Mouse (Mus musculus) gastrocnemius, postnatal 4 days (tissue): Measurements from ENCODE around the gene E130218I03Rik. TPM values are rescaled to one million over a fixed set of nuclear protein-coding genes. Genes with fewer than 3 reads are reported as not detected.
A peak's percentile ranks its signal among the peaks of the same experiment; 100 is the strongest.

Experiments used
- DNase-seq, 2 experiments: peaks; one replicate each; pipeline ENCODE4 v3.0.0; 2021 to 2022; ENCODE audit warnings: low spot score in 2 of 2, mixed read lengths in 2 of 2
- long read RNA-seq, 2 experiments: library from polyadenylated mRNA; stranded (forward); transcript quantifications; one replicate each; pipeline ENCODE4 v2.0.0; 2021
- total RNA-seq, 2 experiments: library from RNA; stranded (reverse); gene quantifications; 2 replicates each; pipeline ENCODE4 v1.2.3; 2021

E130218I03Rik gene
- total RNA-seq = not detected
- long read RNA-seq, experiment 1 = 0 reads
- long read RNA-seq, experiment 2 = 0 reads

DNA sequence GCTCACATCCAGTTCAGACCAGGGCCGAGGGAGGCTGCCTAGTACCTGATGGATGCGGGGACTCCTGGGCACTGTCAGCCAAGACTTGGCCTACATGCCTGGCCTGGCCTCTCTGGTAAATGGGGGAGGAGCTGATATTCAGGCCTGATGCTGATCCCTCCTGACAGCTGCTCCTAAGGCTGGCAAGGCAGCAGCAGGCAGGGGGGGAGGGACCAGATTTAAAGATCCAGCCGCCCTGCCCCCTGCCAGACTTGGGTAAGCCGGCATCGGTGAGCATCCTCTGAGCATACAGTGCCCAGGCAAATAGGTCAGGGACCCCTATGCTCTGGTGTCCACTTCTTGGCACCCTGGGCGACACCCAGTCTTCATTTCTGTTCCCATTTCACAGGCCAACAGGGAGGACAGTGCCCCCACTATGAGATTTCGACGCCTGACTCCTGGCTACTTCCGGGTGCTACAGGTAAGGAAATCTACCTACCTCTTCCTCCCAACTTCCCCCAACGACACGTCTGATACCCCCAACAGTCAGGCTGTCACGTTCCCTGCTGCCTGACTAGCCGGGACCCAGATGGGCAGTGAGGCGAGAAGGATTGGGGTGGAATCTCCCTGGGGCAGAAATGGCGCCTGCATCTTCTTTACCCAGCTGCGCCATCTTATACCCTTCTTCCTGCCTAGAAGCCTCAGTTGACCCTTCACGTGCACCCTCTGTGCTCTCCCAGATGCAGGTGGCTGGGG is at the start of gene E130218I03Rik:
E130218I03Rik (plus strand) TSS at position 147 of the 735 bp plus-strand sequence.
- no peak for DNase-seq

GRCm38 (mm10) chr4:134199371-134199770 is 44.1 kb upstream of the E130218I03Rik start:
- DNase-seq = no peak

GRCm38 (mm10) chr4:134202904-134203303 is 40.6 kb upstream of the E130218I03Rik start, which contains the start of gene Gm7534:
Gene Gm7534 (minus strand): TSS chr4:134203004.
- DNase-seq = no peak

- no peak for DNase-seq
Measured at GRCm38 (mm10) chr4:134203340-134203896, 40.0 kb upstream of the E130218I03Rik start.

GRCm38 (mm10) chr4:134206488-134207053 is 36.9 kb upstream of the E130218I03Rik start:
- no peak for DNase-seq

DNA sequence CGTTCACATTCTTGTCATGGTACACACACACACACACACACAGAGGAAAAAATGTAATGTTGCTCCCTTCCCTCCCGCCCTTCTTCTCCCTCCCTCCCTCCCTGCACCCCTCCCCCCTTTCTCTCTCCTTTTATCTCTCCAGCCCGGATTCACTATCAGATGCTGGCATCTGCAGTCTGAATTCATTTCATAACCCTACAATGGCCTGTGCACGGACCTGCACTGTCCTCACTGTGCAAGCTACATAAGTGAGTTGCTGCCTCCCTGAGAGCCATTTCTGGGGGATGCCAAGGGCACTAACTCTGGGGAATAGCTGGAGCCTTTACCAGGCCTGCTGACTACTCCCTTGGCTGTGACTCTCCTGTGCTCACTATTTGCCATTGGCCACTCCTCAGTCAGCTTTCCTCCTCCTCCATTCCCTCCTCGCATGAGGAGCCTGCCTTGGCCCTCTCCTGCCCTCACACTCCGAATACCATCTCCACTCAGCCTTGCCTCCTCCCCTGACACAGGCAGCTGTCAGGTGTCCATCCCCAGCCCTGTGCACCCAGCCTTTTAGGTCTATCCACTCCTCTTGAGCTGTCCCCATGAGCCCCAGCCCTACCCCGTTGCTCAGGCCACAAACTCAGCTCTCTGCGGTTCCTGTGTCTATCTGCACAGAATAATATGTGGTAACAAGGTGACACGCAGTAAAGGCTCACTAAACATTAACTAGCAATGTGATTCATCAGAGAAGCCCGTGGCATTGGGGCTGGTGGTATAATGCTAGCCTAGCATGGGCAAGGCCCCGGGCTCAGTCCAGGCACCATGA is 20.5 kb upstream of the E130218I03Rik start:
- DNase-seq = no peak

DNA sequence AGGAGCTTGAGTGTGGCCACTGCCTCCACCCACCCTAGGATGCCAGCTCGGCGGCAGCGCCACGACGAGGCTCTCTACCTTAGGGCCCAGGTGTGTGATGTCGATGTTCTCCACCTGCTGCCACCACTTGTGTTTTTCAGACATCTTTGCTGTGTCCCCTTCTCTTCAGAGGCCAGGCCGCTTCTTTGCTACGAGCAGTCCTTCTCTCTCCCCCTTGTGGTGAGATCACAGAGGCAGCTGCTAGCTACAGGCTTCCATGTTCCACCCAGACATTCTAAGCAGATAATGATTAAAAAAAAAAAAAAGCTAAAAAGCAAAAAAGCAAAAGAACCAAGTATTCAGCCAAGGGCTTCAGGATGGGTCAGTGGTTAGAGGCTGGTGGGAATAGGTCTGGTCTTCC is 16.3 kb upstream of the E130218I03Rik start, which contains the start of gene Catsper4:
Catsper4 (minus strand) TSS at position 190 of the 400 bp plus-strand sequence.
- DNase-seq = no peak

DNA sequence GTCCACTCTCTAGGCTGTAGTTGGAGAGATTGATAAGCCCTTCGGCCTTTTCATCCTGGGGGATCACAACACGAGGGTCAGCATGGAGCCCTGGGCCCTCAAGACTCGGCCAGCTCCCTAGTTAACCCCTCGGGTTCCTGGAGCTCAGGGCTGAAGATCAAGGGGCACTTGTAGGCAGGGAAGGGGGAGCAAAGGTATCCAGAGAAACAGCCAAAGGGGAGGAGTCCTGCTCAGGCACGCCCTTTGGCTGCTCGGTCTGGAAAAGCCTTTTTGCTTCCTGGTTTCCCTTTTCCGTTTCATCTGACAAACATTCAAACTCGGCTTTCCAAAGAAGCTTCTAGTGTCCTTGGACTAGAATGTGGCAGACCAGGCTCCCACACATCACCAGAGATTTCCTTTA is 13.0 kb upstream of the E130218I03Rik start:
- no peak for DNase-seq

DNA sequence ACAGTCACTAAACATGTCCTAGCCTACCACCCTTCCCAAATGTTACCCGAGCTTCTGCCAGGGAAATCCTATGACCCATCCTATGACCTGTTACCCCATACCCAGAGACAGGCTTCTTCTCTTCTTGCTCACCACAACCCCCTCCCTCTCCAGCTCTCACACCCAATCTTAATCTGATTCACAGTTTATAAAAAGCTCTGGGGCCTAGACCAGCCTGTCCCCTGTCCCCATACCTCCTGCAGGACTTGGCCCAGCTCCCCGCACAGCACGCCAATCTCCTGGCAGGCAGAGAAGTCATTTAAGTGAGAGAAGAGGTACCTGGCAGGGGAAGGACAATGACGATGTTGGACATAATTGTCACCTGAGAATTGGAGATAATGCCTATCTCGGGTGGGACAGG is 8.6 kb upstream of the E130218I03Rik start:
- no peak for DNase-seq

DNA sequence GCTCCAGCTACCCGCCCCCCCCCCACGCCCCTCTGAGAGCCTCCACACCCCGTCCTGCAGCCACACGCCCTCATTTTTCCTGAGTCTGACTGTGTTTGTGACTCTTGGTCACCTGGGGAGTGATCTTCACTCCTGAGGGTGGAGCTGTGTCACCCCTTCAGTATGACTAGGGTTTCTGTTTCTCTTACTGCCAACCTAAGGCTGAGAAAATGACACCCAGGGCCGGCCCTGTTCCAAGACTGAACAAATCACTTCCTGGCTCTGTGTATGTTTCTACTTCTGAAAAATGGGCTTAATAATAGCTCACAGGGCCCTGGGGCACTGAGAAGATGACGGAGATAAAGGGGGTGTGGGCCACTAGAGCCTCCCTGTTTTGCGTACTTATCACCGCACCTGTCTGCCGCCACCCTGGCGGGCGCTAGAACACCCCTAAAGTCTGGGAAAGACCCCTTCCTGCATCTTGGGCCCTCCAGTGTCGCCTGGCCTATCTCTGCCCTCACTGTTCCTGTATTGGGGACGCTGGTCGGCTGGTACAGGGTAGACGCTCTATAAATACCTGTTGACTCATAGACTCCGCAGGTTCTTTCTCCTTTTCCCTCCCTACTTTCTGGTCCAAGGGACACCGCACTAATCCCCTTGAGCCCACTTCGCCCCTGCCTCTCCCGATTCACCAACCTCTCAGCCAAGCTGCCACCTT is 5.7 kb upstream of the E130218I03Rik start:
- DNase-seq = no peak

- peak; percentile 35 to 65 for DNase-seq
Measured at GRCm38 (mm10) chr4:134238279-134238651, 5.2 kb upstream of the E130218I03Rik start, which contains the start of gene Cnksr1. Gene Cnksr1 (minus strand): TSS chr4:134238399.

DNA sequence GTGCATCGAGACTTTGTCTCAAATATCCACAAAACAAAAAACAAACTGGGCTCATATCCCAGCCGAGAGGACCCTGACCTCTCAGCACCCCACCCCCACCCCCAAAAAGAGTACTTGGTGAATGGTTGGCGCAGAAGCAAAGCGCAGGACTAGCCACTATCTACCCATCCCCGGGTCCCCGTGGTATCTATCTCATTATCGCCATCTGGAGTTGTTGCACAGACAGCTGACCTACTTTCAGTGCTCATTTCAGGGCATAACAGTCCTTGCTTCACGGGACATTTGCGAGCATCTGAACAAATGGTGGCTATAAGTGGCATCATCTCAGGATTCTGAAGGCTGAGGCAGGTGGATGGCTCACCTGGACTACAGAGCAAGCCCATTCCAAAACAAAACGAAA is 4.8 kb upstream of the E130218I03Rik start:
- DNase-seq = no peak

- peak; percentile 95 to 96 for DNase-seq
Measured at GRCm38 (mm10) chr4:134245148-134245843, 1.8 kb downstream of the E130218I03Rik start, which contains the start of gene Zfp593. Gene Zfp593 (minus strand): TSS chr4:134245592.

DNA sequence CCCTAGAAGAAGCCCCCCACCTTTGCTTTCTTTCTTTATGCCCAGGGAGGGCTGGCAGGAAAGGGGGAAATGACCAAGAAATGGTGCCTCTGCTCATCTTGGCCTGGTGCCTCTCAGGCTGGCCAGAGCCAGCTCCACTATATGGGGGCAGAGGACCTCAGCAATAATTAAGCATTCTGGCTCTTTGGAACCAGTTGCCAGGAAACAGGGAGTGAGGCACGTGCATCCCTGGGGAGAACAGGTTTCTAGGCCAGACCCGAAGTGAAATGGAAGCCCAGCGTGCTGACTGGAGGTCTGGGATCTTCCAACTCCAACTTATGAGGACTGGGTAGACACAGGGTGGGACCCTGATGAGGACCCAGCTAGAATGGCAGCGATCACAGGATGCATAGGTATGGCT is 2.8 kb downstream of the E130218I03Rik start:
- DNase-seq = no peak

DNA sequence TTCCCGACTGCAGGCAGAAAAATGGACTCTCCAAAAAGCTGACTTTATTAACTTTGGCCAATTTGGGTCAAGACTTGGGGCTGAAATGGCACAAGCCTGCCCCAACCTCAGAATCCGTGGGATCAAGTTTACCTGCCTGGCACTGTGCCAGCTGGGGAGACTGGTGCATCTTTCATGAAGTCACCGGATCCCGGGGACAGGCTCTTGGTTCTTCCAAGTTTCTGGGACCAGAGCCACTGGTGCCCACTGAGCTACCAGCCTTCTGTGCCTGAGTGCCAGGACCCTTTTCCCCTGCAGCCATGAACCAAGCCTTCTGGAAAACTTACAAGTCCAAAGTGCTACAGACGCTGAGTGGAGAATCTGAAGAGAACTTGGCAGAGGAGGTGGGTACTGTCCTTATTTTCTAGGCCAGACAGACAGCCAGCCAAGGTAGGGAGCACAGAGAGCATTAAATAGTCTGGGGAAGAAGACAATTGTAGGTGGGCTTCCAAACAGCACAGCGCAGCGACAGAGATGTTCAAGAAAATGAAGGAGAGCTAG is 3.3 kb downstream of the E130218I03Rik start, which contains the start of gene Gm30191:
Gm30191 (plus strand) TSS at position 217 of the 540 bp plus-strand sequence.
- no peak for DNase-seq

GRCm38 (mm10) chr4:134249651-134250050 is 6.2 kb downstream of the E130218I03Rik start:
- DNase-seq = peak; percentile 70 to 80

DNA sequence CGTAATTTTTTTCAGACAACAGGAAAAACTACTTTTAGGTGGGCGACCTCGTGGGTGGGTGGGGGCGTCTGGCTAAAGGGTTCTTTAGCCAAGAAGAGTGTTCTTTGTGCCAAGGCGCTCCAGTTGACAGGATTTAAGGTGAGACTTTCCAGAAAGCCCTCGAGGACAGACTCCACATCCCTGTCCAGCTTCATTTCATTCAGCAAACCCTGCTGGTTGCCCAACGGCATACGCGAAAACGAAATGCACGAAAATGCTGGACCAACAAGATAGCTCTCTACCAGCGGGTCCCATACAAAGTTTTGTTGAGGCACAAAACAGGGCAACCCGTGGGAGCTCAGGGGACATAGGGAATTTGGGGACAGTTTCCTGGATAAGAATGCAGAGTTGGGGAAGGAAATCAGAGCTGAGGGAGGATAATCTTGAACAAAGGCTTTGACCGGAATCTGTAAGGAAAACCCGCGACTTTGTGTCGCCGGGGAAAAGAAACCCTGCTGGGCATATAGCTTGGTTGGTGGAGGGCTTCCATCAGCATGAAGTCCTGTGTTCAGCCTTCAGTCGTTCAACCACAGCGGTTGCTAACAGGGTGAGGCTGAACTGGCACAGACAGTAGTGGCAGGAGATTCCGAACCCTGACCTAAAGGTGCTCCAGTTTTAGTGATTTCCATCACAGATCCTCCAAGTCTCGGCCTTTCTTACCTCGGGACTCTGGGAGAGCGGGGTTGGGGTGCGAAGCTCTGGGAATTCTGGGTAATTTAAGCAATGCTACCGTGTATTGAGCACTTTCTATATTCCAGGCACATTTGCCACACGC is 6.9 kb downstream of the E130218I03Rik start:
- no peak for DNase-seq

DNA sequence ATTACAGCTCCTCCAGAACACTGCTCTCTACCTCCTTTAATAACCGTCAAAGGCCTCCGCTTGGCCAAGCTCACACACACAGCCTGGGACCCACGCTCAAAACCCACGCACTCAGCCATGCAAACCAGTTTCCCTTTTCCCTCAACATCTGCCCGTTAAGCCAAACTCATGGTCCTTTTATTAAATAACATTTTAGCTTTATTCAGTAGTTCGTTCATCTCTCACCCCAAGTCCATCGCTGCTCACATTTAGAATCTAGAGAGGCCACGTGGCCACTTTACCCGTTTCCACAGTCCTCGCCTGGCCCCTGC is 7.4 kb downstream of the E130218I03Rik start:
- DNase-seq = no peak
